23 mouse cellular contexts compared by ENCODE assay signal in the genomic region with DNA sequence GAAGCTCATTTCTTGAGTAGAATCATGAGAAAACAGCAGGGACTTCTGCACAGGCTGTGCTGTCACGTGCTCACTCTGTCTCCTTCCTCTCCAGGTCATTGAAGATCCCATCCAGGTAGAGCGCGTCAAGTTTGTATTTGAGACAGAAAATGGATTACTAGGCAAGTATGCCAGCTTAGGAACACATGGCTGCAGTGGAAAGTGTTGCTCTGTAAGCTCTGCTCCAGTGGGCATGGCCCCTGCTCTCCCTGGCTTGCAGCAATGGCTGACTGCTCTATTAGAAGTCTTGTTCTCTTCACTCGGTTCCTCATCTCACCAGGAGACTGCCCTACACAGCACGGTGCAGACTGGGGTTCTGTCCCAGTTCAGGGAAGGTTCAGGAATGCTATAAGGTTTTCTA. TPM values are rescaled to one million over a fixed set of nuclear protein-coding genes. Genes with fewer than 3 reads are reported as not detected.
DNase-seq lines count a peak whose midpoint lies in the region; ATAC-seq and TF ChIP-seq lines count a peak whose summit lies in the region.
"Had no signal": no experiment of that assay in that cellular context is flagged by ENCODE, and none has a peak within 500 bp of the region (broad histone marks: within the 10 kb centered on the region; RNA-seq: fewer than 3 reads in every experiment).

No protein-coding gene starts in this region.

- peaks cover 86% of the 10 kb centered on the region for H3K36me3 ChIP-seq in heart, embryonic 10.5 days
- peaks cover 11% of the 10 kb centered on the region for H3K36me3 ChIP-seq in heart, adult 2 months (ENCODE audit: control insufficient read depth, insufficient read depth, low read length)
- peaks cover 74% of the 10 kb centered on the region for H3K36me3 ChIP-seq in intestine, embryonic 14.5 days (ENCODE audit: control insufficient read depth, insufficient read depth, low read length)
- peaks cover 22% of the 10 kb centered on the region for H3K36me3 ChIP-seq in intestine, embryonic 15.5 days
- H3K36me3 ChIP-seq in midbrain, embryonic 11.5 days (ENCODE audit: control insufficient read depth, insufficient read depth, low read length): peaks cover 15% of the 10 kb centered on the region
- peaks cover 51% of the 10 kb centered on the region for H3K36me3 ChIP-seq in midbrain, postnatal 0 days (ENCODE audit: insufficient read depth, low read length)

- H3K4me3 ChIP-seq in heart, embryonic 10.5 days: no peak overlapping the region
- H3K4me3 ChIP-seq in heart, adult 2 months: no peak overlapping the region
- H3K4me3 ChIP-seq in intestine, embryonic 14.5 days (ENCODE audit: low read depth, low read length): no peak overlapping the region
- H3K4me3 ChIP-seq in intestine, embryonic 15.5 days (replicated peaks): no peak overlapping the region
- no peak overlapping the region for H3K4me3 ChIP-seq in midbrain, embryonic 11.5 days (ENCODE audit: low read depth, low read length)
- no peak overlapping the region for H3K4me3 ChIP-seq in midbrain, postnatal 0 days (ENCODE audit: low read depth, low read length)

- H3K4me2 ChIP-seq in intestine, embryonic 14.5 days (ENCODE audit: low read length): no peak overlapping the region
- no peak overlapping the region for H3K4me2 ChIP-seq in intestine, embryonic 15.5 days (replicated peaks)
- no peak overlapping the region for H3K4me2 ChIP-seq in midbrain, embryonic 11.5 days
- H3K4me2 ChIP-seq in midbrain, postnatal 0 days (ENCODE audit: low read depth, low read length, poor library complexity, severe bottlenecking): no peak overlapping the region

- intact Hi-C loops in heart, postnatal 36 days (cut with DNase I): no loop called here
- intact Hi-C loops in heart, adult 2 months (cut with DNase I): no loop called here

- no peak overlapping the region for H3K9ac ChIP-seq in heart, adult 2 months (ENCODE audit: low read depth, low read length)
- no peak overlapping the region for H3K9ac ChIP-seq in intestine, embryonic 14.5 days (ENCODE audit: low read length)
- H3K9ac ChIP-seq in intestine, embryonic 15.5 days: no peak overlapping the region
- H3K9ac ChIP-seq in midbrain, embryonic 11.5 days (ENCODE audit: low read length): no peak overlapping the region
- no peak overlapping the region for H3K9ac ChIP-seq in midbrain, postnatal 0 days (replicated peaks; ENCODE audit: low read length, poor library complexity, severe bottlenecking)

- WGBS in heart, embryonic 10.5 days: 90% methylated on average over 5 of the region's 5 CpGs
- WGBS in heart, adult 2 months: 96% methylated on average over 5 of the region's 5 CpGs
- 92% methylated on average over 5 of the region's 5 CpGs for WGBS in intestine, embryonic 14.5 days
- 91% methylated on average over 5 of the region's 5 CpGs for WGBS in intestine, embryonic 15.5 days
- 93% methylated on average over 5 of the region's 5 CpGs for WGBS in midbrain, embryonic 11.5 days
- 91% methylated on average over 5 of the region's 5 CpGs for WGBS in midbrain, postnatal 0 days

- no peak for TF ChIP-seq POLR2A in heart, adult 2 months (IDR thresholded peaks at IDR 0.05; ENCODE audit: insufficient read depth, low read depth, low read length)

- no peaks in the 10 kb centered on the region for H3K79me2 ChIP-seq in heart, adult 2 months (replicated peaks; ENCODE audit: control insufficient read depth, insufficient read depth, low read length)

- no peaks in the 10 kb centered on the region for H3K9me3 ChIP-seq in heart, embryonic 10.5 days
- H3K9me3 ChIP-seq in intestine, embryonic 14.5 days (ENCODE audit: control insufficient read depth, low read length): no peaks in the 10 kb centered on the region
- no peaks in the 10 kb centered on the region for H3K9me3 ChIP-seq in intestine, embryonic 15.5 days
- no peaks in the 10 kb centered on the region for H3K9me3 ChIP-seq in midbrain, embryonic 11.5 days (ENCODE audit: control insufficient read depth, low read length)
- no peaks in the 10 kb centered on the region for H3K9me3 ChIP-seq in midbrain, postnatal 0 days (ENCODE audit: low read length)
- H3K9me3 ChIP-seq: G1E had no signal

- no peaks in the 10 kb centered on the region for H3K27me3 ChIP-seq in heart, embryonic 10.5 days (ENCODE audit: insufficient read depth, poor library complexity, severe bottlenecking)
- no peaks in the 10 kb centered on the region for H3K27me3 ChIP-seq in heart, adult 2 months (ENCODE audit: control insufficient read depth, insufficient read depth, low read length)
- H3K27me3 ChIP-seq in intestine, embryonic 14.5 days (replicated peaks; ENCODE audit: control insufficient read depth, insufficient read depth, low read length): no peaks in the 10 kb centered on the region
- H3K27me3 ChIP-seq in intestine, embryonic 15.5 days (replicated peaks): no peaks in the 10 kb centered on the region
- no peaks in the 10 kb centered on the region for H3K27me3 ChIP-seq in midbrain, embryonic 11.5 days (ENCODE audit: control insufficient read depth, insufficient read depth, low read length)
- no peaks in the 10 kb centered on the region for H3K27me3 ChIP-seq in midbrain, postnatal 0 days (ENCODE audit: insufficient read depth, low read length)
- H3K27me3 ChIP-seq: CH12.LX, Patski had no signal

- no peak for ATAC-seq in intestine, embryonic 14.5 days (replicated peaks; ENCODE audit: low FRiP score, low TSS enrichment, low read depth)
- ATAC-seq in intestine, embryonic 15.5 days: no peak
- ATAC-seq in midbrain, embryonic 11.5 days (ENCODE audit: low FRiP score): no peak
- no peak for ATAC-seq in midbrain, postnatal 0 days (ENCODE audit: low FRiP score)
- ATAC-seq: activated CD4-positive, CD25-positive, alpha-beta regulatory T cell, adult 4 months; CD4-positive, CD25-positive, alpha-beta regulatory T cell, adult 4 months; Patski had no signal

- no peak for TF ChIP-seq CTCF in heart, adult 2 months (IDR thresholded peaks at IDR 0.05)
- no peak for TF ChIP-seq CTCF in midbrain, postnatal 0 days (IDR thresholded peaks at IDR 0.05)

- peak; percentile 75 for DNase-seq in heart, adult 11 months
- DNase-seq in heart, postnatal 36 days: no peak
- DNase-seq in heart, embryonic 10.5 days (ENCODE audit: low spot score): peak; percentile 57
- no peak for DNase-seq in heart, adult 2 months
- DNase-seq in intestine, embryonic 14.5 days (ENCODE audit: low spot score): peak; percentile 7
- peak; percentile 54 for DNase-seq in midbrain, embryonic 11.5 days (ENCODE audit: low spot score, missing footprints)
- no peak for DNase-seq in midbrain, postnatal 0 days (ENCODE audit: low spot score)
- DNase-seq: adrenal gland, adult 2 months; adrenal gland, adult 8-10 months; adrenal gland, postnatal 10 days; adrenal gland, postnatal 14 days; adrenal gland, postnatal 25 days; adrenal gland, postnatal 36 days; B cell, adult 2 months; cerebellum, adult 11 months; cerebellum, adult 11-12 months had no signal

- no peak overlapping the region for H3K27ac ChIP-seq in heart, embryonic 10.5 days
- no peak overlapping the region for H3K27ac ChIP-seq in heart, adult 2 months
- no peak overlapping the region for H3K27ac ChIP-seq in intestine, embryonic 14.5 days (ENCODE audit: low read depth)
- no peak overlapping the region for H3K27ac ChIP-seq in intestine, embryonic 15.5 days
- no peak overlapping the region for H3K27ac ChIP-seq in midbrain, embryonic 11.5 days (ENCODE audit: low read depth, low read length)
- no peak overlapping the region for H3K27ac ChIP-seq in midbrain, postnatal 0 days (ENCODE audit: low read depth, low read length)

- no peaks in the 10 kb centered on the region for H3K4me1 ChIP-seq in heart, embryonic 10.5 days
- H3K4me1 ChIP-seq in heart, adult 2 months (ENCODE audit: control insufficient read depth, insufficient read depth, low read length): no peaks in the 10 kb centered on the region
- H3K4me1 ChIP-seq in intestine, embryonic 14.5 days (replicated peaks; ENCODE audit: control insufficient read depth, insufficient read depth, low read length): no peaks in the 10 kb centered on the region
- no peaks in the 10 kb centered on the region for H3K4me1 ChIP-seq in intestine, embryonic 15.5 days (replicated peaks)
- no peaks in the 10 kb centered on the region for H3K4me1 ChIP-seq in midbrain, embryonic 11.5 days (ENCODE audit: control insufficient read depth, insufficient read depth, low read length)
- H3K4me1 ChIP-seq in midbrain, postnatal 0 days (ENCODE audit: insufficient read depth, low read length): no peaks in the 10 kb centered on the region

- no peak for TF ChIP-seq EP300 in heart, adult 2 months (IDR thresholded peaks at IDR 0.05; ENCODE audit: insufficient read depth, low read depth, low read length)

RNA-seq across cellular contexts. Expression of a gene that starts 33.7 kb away (rescaled TPM):
- not detected for total RNA-seq in heart, postnatal 36 days (2021)
- polyA plus RNA-seq in heart, embryonic 10.5 days (2016; fragmentation: Nextera tagmentation; extraction: Ambion mirVana): 1.4 and 12.6 TPM in 2 replicates
- not detected for total RNA-seq in heart, adult 2 months (2021)
- polyA plus RNA-seq in heart, adult 2 months (2012; rRNA removed): 0.02 TPM in 1 of 2 replicates, not detected in the other
- 95.9 and 101 TPM in 2 replicates for polyA plus RNA-seq in intestine, embryonic 14.5 days (2014; fragmentation: Nextera tagmentation; extraction: Ambion mirVana)
- polyA plus RNA-seq in intestine, embryonic 15.5 days (2015; fragmentation: Nextera tagmentation; extraction: Ambion mirVana): 155 and 161 TPM in 2 replicates
- 1.1 and 1.4 TPM in 2 replicates for polyA plus RNA-seq in midbrain, embryonic 11.5 days (2014; fragmentation: Nextera tagmentation; extraction: Ambion mirVana)
- total RNA-seq in midbrain, postnatal 0 days (2014; rRNA removed): 5.3 and 10.1 TPM in 2 replicates
- polyA plus RNA-seq in midbrain, postnatal 0 days (2015; fragmentation: Nextera tagmentation; extraction: Ambion mirVana): 3.1 and 3.3 TPM in 2 replicates
- total RNA-seq: adrenal gland, adult 18-20 months; CH12.LX; G1E had no signal
- polyA plus RNA-seq: activated CD4-positive, CD25-positive, alpha-beta regulatory T cell, adult 4 months; CD4-positive, CD25-positive, alpha-beta regulatory T cell, adult 4 months; G1E had no signal

Comparison
In these comparisons a context has a peak if more than half of its experiments do, and no peak if none do; other contexts are left out.
1. DNase-seq: peak in heart, adult 11 months (single experiment), heart, embryonic 10.5 days (single experiment), intestine, embryonic 14.5 days (single experiment) and midbrain, embryonic 11.5 days (single experiment); none in heart, postnatal 36 days (0 of 2), heart, adult 2 months (0 of 2) and midbrain, postnatal 0 days (single experiment).